Mouse (Mus musculus) kidney, adult 11 months (tissue): ENCODE measurements around the gene Slc19a3.
A peak's percentile ranks its signal among the peaks of the same experiment; 100 is the strongest.

Source experiments
- DNase-seq: peaks from one replicate; pipeline ENCODE4 v3.0.0; 2022

The Slc19a3 gene

GRCm38 (mm10) chr1:83038109-83038672, at the start of gene Slc19a3:
Slc19a3 (minus strand) TSS chr1:83038448.
- peak; percentile 54 for DNase-seq

GRCm38 (mm10) chr1:83084790-83085189, 46.5 kb upstream of the Slc19a3 start:
- DNase-seq: no peak

GRCm38 (mm10) chr1:83077016-83077415, 38.8 kb upstream of the Slc19a3 start:
- DNase-seq: no peak

GRCm38 (mm10) chr1:83076190-83076917, 38.1 kb upstream of the Slc19a3 start:
- DNase-seq: no peak

- no peak for DNase-seq
These were observed 37.4 kb upstream of the Slc19a3 start for GRCm38 (mm10) chr1:83075526-83076189.

- DNase-seq: no peak
These were observed 29.0 kb upstream of the Slc19a3 start for GRCm38 (mm10) chr1:83067205-83067604.

GRCm38 (mm10) chr1:83066577-83066976, 28.3 kb upstream of the Slc19a3 start:
- no peak for DNase-seq

- DNase-seq: no peak
These were observed 26.6 kb upstream of the Slc19a3 start for GRCm38 (mm10) chr1:83064851-83065250.

GRCm38 (mm10) chr1:83060643-83061042, 22.4 kb upstream of the Slc19a3 start, which contains the start of gene Krtap28-13:
Krtap28-13 (plus strand) TSS chr1:83060930.
- DNase-seq: no peak

- no peak for DNase-seq
These were observed 21.0 kb upstream of the Slc19a3 start, which contains the start of gene A030005K14Rik for GRCm38 (mm10) chr1:83059278-83059677. A030005K14Rik (minus strand) TSS chr1:83059378.

- peak; percentile 52 for DNase-seq
These were observed 20.2 kb upstream of the Slc19a3 start for GRCm38 (mm10) chr1:83058481-83058880.

GRCm38 (mm10) chr1:83044882-83045427, 6.7 kb upstream of the Slc19a3 start, which contains the start of gene Gm47969:
Gm47969 (plus strand) TSS chr1:83044932.
- DNase-seq: no peak

- no peak for DNase-seq
These were observed 4.1 kb upstream of the Slc19a3 start, which contains the start of gene Krtap28-10 for GRCm38 (mm10) chr1:83042380-83042779. Krtap28-10 (minus strand) TSS chr1:83042480.

GRCm38 (mm10) chr1:83039080-83039479, 832 bp upstream of the Slc19a3 start:
- DNase-seq: no peak

- no peak for DNase-seq
These were observed 1.2 kb downstream of the Slc19a3 start for GRCm38 (mm10) chr1:83036892-83037667.

GRCm38 (mm10) chr1:83034509-83034908, 3.7 kb downstream of the Slc19a3 start:
- no peak for DNase-seq

GRCm38 (mm10) chr1:83032508-83032907, 5.7 kb downstream of the Slc19a3 start:
- no peak for DNase-seq

- no peak for DNase-seq
These were observed 6.3 kb downstream of the Slc19a3 start for GRCm38 (mm10) chr1:83031950-83032349.

GRCm38 (mm10) chr1:83016556-83016955, 21.7 kb downstream of the Slc19a3 start:
- no peak for DNase-seq

GRCm38 (mm10) chr1:83015329-83015879, 22.8 kb downstream of the Slc19a3 start:
- DNase-seq: no peak

GRCm38 (mm10) chr1:83014477-83014876, 23.8 kb downstream of the Slc19a3 start:
- DNase-seq: no peak

- DNase-seq: no peak
These were observed 30.8 kb downstream of the Slc19a3 start for GRCm38 (mm10) chr1:83007471-83007870.
